Mouse (Mus musculus): ENCODE results near the gene Atp5j. TPM values are rescaled to one million over a fixed set of nuclear protein-coding genes. Genes with fewer than 3 reads are reported as not detected.
A peak's percentile ranks its signal among the peaks of the same experiment; 100 is the strongest.

Gene Atp5j
- polyA plus RNA-seq, 1 experiment = 133 TPM

DNA sequence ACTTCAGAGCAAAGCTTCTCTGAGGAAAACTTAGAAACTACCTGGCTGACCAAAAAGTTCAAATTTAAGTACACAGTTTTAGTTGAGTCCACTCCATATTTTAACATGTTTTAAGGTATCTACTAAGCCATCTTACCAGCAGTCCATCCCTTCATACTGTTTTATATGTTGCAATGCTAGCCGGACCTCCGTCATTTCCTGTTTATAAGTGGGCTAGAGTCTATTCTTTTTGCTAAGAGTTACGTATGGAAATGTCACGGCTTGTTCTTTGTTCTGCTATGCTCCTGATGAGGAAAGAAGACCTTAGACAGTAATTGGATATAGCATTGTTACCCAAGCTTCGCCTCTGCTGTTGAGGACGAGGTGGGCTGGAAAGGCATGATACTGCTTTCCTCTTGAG is 18.1 kb upstream of the Atp5j start:
- TF ChIP-seq GATA1 (IDR thresholded peaks at IDR 0.05; ENCODE audit: borderline replicate concordance, low read length) = no peak
- TF ChIP-seq FLI1 (IDR thresholded peaks at IDR 0.05; ENCODE audit: low read length) = no peak
- Histone ChIP-seq H3K9me3 (no peaks in the 10 kb centered on the region), H3K27me3 (replicated peaks) (no peaks in the 10 kb centered on the region), H3K4me3 (replicated peaks) (no peak overlapping the region), H3K36me3 (replicated peaks; ENCODE audit: low read length) (peaks cover 94% of the 10 kb centered on the region), H3K4me1 (peaks cover 3% of the 10 kb centered on the region; the same call in 1 of the 2 replicates)

DNA sequence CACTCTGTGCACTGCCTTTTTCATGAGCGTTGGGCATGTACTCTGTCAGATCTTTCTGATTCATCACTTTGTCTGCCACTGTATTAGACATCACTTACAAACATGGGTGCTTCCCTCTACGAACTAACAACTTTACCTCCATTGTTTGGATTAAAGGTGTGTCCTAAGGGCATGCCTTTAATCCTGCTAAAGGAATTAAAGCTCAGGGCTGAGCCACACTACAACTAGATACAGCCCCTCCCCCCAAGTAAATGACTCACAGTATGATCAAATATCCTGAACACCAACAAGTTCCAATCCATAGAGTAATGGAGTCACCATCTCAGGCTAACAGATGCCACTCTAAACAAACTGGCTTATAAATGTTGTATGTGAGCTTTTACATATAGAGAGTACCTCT is 3.2 kb upstream of the Atp5j start:
- Histone ChIP-seq H3K4me1 (peaks cover 32% of the 10 kb centered on the region), H3K27me3 (replicated peaks) (no peaks in the 10 kb centered on the region), H3K4me3 (replicated peaks) (no peak overlapping the region), H3K9me3 (no peaks in the 10 kb centered on the region), H3K36me3 (replicated peaks; ENCODE audit: low read length) (peaks cover 53% of the 10 kb centered on the region)
- TF ChIP-seq FLI1 (IDR thresholded peaks at IDR 0.05; ENCODE audit: low read length) (no peak), GATA1 (IDR thresholded peaks at IDR 0.05; ENCODE audit: borderline replicate concordance, low read length) (no peak)

DNA sequence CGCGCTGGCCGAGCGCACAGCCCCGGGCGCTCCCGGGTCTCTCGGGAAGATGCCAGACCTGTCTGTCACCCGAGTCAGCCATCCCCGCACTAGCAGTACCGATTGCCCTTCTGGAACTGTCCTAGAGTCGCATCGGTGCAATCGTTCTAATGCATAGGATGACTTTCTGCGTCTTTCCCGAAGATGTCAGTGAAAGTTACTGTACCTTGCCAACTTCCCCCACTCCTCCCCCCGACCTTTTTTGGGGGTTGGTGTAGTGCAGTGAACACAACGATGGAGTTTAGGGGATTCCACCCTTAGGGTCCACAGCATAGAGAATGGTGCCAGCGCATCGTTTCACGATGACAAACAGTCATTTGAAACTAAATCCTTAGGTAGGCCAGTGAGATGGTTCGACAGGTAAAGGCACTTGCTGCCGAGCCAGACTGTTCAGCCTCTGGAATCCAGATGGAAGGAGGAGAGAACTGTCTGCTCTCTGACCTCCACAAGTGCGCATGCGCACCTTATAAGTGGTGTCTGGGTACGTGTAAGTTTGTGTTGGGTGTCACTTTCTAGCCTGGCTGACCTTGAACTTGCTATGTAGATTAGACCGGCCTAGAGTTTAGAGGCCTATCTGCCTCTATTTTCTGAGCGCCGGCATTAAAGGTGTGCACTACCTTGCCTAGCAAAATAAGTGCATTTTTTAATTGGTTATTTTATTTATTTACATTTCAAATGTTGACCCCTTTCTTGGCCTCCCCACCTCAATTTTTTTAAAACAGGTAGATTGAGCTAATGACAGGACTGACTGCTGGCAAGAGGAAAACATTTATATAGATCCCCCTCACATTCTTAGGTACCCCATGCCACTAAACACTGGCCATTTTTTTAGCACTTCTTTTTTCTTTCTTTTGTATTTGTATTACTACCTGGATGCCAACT is 658 bp upstream of the Atp5j start:
- H3K36me3 ChIP-seq (replicated peaks; ENCODE audit: low read length) = peaks cover 52% of the 10 kb centered on the region
- TF ChIP-seq GATA1 (IDR thresholded peaks at IDR 0.05; ENCODE audit: borderline replicate concordance, low read length) = no peak
- TF ChIP-seq FLI1 (IDR thresholded peaks at IDR 0.05; ENCODE audit: low read length) = no peak
- H3K4me3 ChIP-seq (replicated peaks) = peak overlapping the region; percentile 99

DNA sequence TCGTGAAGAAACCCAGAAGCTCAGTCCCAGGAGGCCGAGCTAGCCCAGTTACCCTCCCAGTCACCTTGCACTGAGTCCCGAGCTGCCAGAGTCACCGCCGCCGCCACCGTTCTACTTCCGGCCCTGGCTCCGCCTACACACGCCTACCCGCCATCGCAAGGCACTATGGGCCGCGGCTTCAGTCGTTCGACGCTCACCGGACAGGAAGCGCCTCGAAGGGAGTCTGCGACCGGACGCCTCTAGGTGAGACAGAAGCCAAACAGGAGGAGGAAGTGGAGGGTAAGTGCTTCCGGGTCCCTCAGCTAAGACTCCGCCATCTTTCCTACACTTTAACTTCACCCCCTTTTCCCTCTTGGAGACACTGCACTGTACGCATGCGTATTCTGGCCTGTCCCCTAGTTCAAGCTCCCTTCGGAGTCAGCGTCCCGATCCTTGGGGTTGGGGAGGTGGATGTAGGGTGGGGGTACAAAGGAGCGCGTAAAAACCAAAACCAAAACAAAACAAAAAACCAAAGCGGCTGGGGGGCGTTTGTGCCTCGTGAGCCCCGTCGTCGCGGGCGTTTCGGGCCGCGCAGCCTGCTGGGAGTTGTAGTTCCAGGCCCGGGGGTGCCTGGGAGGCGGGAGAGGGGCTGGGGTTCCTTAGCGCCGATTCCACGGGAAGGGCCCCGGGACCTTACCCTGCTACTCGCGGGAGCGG is 532 bp downstream of the Atp5j start, which contains the start of gene Gabpa:
Gabpa (plus strand) TSS at position 181 of the 696 bp plus-strand sequence.
- Histone ChIP-seq H3K4me3 (replicated peaks) (peak within 1 kb of the TSS; percentile 99), H3K36me3 (replicated peaks; ENCODE audit: low read length) (peaks cover 53% of the 10 kb centered on the region), H3K27me3 (replicated peaks) (no peaks in the 10 kb centered on the region), H3K9me3 (no peaks in the 10 kb centered on the region), H3K4me1 (peaks cover 50% of the 10 kb centered on the region)
- peak; percentile 88 for TF ChIP-seq FLI1 (IDR thresholded peaks at IDR 0.05; ENCODE audit: low read length)
- TF ChIP-seq GATA1 (IDR thresholded peaks at IDR 0.05; ENCODE audit: borderline replicate concordance, low read length) = no peak

More for the DNA sequence above, 658 bp upstream of the Atp5j start:
- Histone ChIP-seq H3K4me1 (peaks cover 50% of the 10 kb centered on the region), H3K27me3 (replicated peaks) (no peaks in the 10 kb centered on the region), H3K9me3 (no peaks in the 10 kb centered on the region)

DNA sequence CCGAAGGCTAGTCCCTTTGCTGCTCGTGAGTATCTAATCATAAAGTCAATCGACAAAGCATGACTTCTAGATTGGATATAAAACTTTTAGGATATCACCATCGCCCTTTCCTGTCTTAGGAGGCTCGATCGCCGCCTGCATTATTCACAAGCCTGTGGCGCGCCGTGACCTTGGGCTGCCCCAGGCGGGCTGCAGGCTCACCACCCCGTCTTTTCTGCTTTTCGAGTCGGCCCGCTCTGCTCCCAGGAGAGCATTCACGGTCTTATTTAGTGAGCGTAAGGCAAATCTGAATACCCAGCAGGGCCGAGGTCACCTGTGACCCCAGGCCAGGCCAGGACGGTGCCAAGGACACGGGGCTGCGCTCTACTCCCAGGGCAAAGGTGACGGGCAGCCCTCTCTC is 1.1 kb downstream of the Atp5j start:
- H3K27me3 ChIP-seq (replicated peaks) = no peaks in the 10 kb centered on the region
- TF ChIP-seq GATA1 (IDR thresholded peaks at IDR 0.05; ENCODE audit: borderline replicate concordance, low read length) = no peak
- no peak for TF ChIP-seq FLI1 (IDR thresholded peaks at IDR 0.05; ENCODE audit: low read length)
- H3K4me3 ChIP-seq (replicated peaks) = peak overlapping the region; percentile 99
- no peaks in the 10 kb centered on the region for H3K9me3 ChIP-seq
- peaks cover 55% of the 10 kb centered on the region for H3K36me3 ChIP-seq (replicated peaks; ENCODE audit: low read length)
- peaks cover 55% of the 10 kb centered on the region for H3K4me1 ChIP-seq

DNA sequence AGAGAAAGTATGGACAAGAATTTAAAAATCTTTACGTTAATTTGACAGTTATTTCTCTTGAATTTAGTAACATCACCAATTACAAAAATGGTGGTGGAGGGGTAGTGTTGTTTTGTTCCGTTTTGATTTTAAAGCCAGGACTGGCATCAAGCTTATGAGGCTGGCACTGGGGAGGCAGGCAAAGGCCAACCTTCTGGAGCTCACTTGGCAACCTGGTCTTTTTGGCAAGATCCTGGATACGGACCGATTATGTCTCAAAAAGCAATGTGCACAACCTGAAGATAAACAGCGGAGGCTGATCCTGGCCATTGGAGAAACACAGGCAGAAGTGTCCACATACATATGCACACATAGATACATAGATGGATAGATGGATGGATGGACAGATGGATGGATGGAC is 2.7 kb downstream of the Atp5j start:
- Histone ChIP-seq H3K4me3 (replicated peaks) (peak overlapping the region; percentile 42), H3K4me1 (peaks cover 50% of the 10 kb centered on the region), H3K36me3 (replicated peaks; ENCODE audit: low read length) (peaks cover 60% of the 10 kb centered on the region), H3K27me3 (replicated peaks) (no peaks in the 10 kb centered on the region), H3K9me3 (no peaks in the 10 kb centered on the region)
- TF ChIP-seq GATA1 (IDR thresholded peaks at IDR 0.05; ENCODE audit: borderline replicate concordance, low read length) = no peak
- no peak for TF ChIP-seq FLI1 (IDR thresholded peaks at IDR 0.05; ENCODE audit: low read length)

DNA sequence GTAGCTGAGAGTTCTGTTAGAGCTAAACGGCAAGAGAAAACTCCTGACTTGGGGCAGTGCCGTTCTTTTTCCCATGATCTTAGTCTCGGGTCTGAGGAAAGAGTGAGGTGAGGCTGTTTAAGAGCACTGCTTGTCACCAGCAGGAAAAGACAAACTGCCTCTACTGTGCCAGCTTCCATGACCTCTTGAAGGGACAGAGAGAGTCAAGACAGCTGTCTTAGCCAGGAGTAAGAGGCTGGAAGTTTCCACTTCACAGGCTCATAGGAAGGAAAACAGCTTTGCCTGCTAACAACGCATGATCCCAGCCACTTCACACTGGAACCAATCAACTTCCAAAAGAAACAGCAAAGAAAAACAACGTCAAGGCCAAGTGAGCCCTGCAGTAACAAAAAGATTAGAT is 3.7 kb downstream of the Atp5j start:
- Histone ChIP-seq H3K27me3 (replicated peaks) (no peaks in the 10 kb centered on the region), H3K4me1 (peaks cover 40% of the 10 kb centered on the region), H3K36me3 (replicated peaks; ENCODE audit: low read length) (peaks cover 64% of the 10 kb centered on the region), H3K4me3 (replicated peaks) (no peak overlapping the region), H3K9me3 (no peaks in the 10 kb centered on the region)
- no peak for TF ChIP-seq GATA1 (IDR thresholded peaks at IDR 0.05; ENCODE audit: borderline replicate concordance, low read length)
- TF ChIP-seq FLI1 (IDR thresholded peaks at IDR 0.05; ENCODE audit: low read length) = no peak

DNA sequence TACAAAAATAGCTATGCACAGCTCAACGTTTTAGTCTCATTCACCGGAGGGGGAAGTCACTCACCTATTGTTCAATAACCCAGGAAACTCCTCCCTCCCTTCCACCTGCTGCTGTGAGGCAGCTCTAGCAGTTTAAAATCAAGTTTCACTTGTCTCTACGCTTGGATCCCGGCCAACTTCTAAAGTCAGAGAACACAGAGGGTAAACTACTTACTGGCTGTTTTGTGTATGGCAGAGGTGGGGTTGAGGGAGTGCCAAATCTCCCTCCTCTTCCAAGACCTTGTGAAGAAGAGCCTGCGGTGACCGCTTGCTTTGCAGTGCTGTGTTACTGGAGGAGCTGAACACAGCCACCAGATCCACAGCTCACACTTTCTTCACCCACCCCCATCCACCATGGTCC is 10.4 kb downstream of the Atp5j start:
- no peak overlapping the region for H3K4me3 ChIP-seq (replicated peaks)
- H3K4me1 ChIP-seq = peaks cover 6% of the 10 kb centered on the region
- TF ChIP-seq GATA1 (IDR thresholded peaks at IDR 0.05; ENCODE audit: borderline replicate concordance, low read length) = no peak
- no peak for TF ChIP-seq FLI1 (IDR thresholded peaks at IDR 0.05; ENCODE audit: low read length)
- H3K36me3 ChIP-seq (replicated peaks; ENCODE audit: low read length) = peaks cover 87% of the 10 kb centered on the region
- no peaks in the 10 kb centered on the region for H3K9me3 ChIP-seq
- H3K27me3 ChIP-seq (replicated peaks) = no peaks in the 10 kb centered on the region

DNA sequence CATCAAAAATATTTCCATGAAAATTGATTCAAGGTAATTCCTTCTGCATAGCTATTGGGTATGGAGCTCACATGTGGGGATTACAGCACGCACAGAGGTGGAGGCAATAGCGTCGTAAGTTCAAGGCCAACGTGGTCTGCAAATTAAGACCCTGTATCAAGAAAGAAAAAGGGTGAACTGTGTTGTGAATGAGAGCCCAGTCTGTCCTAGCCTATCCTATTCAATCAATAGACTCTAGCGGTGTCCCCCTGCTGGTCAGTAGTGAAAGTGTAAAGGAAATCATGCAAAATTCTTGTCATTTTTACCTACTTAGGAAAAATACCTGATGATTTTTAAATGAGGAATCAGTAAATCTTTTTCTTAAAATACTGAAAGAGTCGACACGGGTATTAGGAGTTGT is 18.0 kb downstream of the Atp5j start:
- no peaks in the 10 kb centered on the region for H3K9me3 ChIP-seq
- H3K4me3 ChIP-seq (replicated peaks) = no peak overlapping the region
- peaks cover 35% of the 10 kb centered on the region for H3K4me1 ChIP-seq
- H3K36me3 ChIP-seq (replicated peaks; ENCODE audit: low read length) = peaks cover 14% of the 10 kb centered on the region
- no peak for TF ChIP-seq FLI1 (IDR thresholded peaks at IDR 0.05; ENCODE audit: low read length)
- no peak for TF ChIP-seq GATA1 (IDR thresholded peaks at IDR 0.05; ENCODE audit: borderline replicate concordance, low read length)
- H3K27me3 ChIP-seq (replicated peaks) = no peaks in the 10 kb centered on the region

DNA sequence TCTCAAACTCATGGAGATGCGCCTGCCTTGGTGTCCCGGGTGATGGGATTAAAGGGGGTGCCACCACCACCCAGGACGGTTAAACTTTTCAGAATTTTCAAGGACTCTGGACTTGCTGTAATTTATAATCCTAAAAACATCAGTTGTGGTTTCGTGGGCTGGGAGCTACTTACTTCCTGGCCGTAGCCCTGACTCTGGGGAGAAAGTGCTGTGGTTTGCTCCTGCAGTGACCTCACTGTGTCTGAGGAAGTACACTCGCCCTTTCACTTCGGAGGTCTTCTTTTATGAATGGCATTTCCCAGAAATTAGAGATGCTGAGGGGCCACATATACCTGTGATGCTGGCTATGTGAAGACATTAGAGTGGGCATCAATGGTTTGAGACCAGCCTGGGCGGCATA is 20.9 kb downstream of the Atp5j start:
- Histone ChIP-seq H3K4me1 (peaks cover 55% of the 10 kb centered on the region), H3K36me3 (replicated peaks; ENCODE audit: low read length) (no peaks in the 10 kb centered on the region), H3K9me3 (no peaks in the 10 kb centered on the region), H3K4me3 (replicated peaks) (peak overlapping the region; percentile 90), H3K27me3 (replicated peaks) (no peaks in the 10 kb centered on the region)
- TF ChIP-seq GATA1 (IDR thresholded peaks at IDR 0.05; ENCODE audit: borderline replicate concordance, low read length) = no peak
- TF ChIP-seq FLI1 (IDR thresholded peaks at IDR 0.05; ENCODE audit: low read length) = no peak
